Mouse (Mus musculus): ENCODE measurements at regions not wholly inside any gene's neighbourhood (a gene's known extent, or its start where the extent isn't known, plus 50 kb on each side); places are given as distances from the start of the nearest gene placed in this dataset.

GRCm38 (mm10) chr13:92911660-92912284 lies 67.2 kb downstream of the Mtx3 start:
- no peak for DNase-seq (ENCODE audit: low read depth, low spot score)

DNA sequence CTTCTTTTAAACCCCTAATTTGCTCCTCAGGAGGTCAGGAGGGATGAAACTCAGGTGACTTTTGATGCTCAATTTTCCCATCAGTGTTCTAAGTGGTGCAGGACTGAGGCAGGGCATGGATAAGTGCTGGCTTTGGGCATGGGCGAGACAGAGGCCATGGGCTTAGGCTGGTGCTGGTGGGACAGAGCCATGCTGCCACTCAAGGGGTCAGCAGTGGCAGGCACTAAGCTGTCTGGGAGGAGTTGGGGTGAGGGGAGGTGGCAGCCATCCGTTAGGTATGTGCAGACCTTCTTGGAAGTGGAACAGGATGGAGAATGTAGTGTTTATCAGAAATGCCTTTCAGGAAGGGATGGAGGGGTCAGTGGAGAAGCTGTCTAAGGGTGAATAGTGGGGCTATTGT lies 68.1 kb downstream of the Mtx3 start:
- DNase-seq (ENCODE audit: low read depth, low spot score), result no peak

GRCm38 (mm10) chr13:92914631-92915030 lies 70.1 kb downstream of the Mtx3 start:
- DNase-seq (ENCODE audit: low read depth, low spot score), result no peak

GRCm38 (mm10) chr13:92915221-92915839 lies 70.8 kb downstream of the Mtx3 start:
- no peak for DNase-seq (ENCODE audit: low read depth, low spot score)

- DNase-seq (ENCODE audit: low read depth, low spot score), result no peak
Observed at GRCm38 (mm10) chr13:92915948-92916710, 71.6 kb downstream of the Mtx3 start.

DNA sequence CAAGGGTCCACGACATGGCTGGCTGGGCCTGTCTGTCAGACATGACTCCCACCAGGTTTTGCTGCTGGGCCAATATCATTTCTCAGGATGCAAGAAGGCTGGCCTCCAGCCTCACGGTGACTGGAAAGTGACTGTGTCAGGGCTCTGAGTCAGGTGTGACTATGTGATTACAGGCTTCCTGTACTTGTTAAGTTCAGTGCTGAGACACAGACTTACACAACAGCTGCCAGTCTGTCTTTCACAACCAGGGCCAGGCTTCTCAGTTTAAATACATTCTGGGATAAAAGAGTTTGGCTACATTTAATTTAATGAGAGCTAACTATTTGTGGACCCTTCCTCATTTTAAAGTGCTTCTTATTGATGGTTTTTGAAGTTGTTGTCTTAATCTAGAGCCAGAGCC lies 75.3 kb downstream of the Mtx3 start:
- DNase-seq (ENCODE audit: low read depth, low spot score), result no peak

DNA sequence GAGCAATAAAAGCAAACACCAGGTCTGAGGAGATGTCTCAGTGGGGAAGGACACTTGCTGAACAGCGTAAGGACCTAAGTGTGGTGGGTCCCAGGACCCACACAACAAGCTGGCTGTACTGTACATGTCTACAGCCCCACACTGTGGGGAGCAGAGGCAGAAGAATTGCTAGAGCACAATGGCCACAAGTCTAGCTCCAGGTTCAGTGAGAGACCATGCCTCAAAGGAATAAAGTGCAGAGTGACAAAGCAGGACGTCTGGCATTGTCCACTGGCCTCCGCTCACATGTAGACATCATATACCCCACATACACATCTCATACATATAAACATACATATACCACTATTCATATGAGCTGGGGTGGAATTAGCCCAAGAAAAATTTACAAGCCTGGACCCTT lies 77.4 kb downstream of the Mtx3 start:
- no peak for DNase-seq (ENCODE audit: low read depth, low spot score)

DNA sequence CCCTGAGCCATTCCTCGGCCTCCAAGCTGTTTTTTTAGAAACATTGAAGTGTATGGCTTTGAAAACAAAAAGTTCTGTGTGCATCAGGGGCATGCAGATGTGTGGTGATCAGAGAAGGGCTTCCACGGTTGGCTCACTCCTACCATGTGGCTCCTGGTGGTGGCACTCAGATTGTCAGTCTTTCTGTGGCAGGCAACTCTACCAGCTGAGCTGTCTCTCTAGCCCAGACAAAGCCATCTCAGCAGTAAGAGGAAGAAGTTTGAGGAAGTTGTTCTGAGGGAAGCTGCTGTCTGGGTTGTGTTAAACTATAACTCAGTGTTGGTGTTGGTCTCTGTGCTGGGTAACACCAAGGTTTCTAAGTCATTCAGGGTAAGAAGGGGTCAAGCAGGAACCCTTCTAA lies 78.9 kb downstream of the Mtx3 start:
- DNase-seq (ENCODE audit: low read depth, low spot score), result no peak

DNA sequence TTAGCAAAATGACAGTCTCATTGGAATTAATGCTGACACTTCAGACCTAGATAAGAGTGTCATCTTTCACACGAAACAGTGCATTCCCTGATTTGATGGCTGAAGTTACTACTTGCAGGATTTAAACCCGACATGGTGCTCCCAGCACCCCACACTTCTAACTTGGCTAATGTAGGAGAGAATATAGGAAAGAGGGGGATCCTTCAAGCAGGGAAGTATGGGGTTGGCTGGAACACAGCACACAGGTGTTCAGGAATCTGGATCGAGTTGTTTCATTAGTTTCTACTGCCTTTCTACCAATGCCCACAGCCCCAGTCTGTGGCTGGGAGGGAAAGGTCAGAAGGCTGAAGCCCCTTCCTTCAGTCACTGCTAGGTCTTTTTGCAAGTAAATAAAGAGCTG lies 79.5 kb downstream of the Mtx3 start:
- no peak for DNase-seq (ENCODE audit: low read depth, low spot score)

DNA sequence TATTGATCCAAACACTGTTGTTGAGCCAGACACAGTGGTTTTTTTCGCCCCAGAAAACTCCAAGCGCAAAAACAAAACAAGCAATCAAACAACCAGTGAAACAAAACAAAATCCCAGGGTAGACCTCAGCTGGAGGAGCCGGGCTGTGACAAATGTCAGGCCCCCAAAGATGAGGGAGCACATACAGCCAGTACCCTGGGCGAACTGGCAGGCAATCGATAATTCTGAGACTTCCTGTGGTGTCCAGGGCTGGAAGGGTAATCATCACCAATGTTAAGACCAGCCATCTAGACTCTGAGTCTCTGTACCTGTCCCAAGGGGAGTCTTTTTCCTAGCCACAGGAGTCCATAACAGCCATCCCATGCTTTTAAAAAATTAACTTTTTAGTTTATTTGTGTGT lies 80.6 kb downstream of the Mtx3 start:
- DNase-seq (ENCODE audit: low read depth, low spot score), result no peak

DNA sequence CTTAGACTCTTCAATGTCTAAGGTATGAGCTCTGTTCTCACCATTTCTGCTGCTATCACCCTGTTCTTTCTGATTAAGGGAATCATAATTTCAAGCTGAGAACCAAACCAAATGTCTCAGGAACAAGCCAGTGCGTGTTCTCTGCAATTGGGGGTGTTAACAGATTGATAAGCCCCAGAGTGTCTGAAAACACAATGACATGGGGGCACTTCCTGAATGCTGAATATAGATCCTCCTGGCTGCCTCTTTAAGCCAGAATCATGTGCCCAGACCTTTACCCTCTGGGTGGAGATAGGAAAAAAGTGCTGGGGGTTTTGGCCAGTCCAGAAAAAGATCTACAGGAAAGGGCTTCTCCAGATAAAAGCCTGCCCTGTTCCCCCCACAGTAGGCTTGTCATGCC lies 84.0 kb downstream of the Mtx3 start:
- DNase-seq (ENCODE audit: low read depth, low spot score), result no peak

GRCm38 (mm10) chr13:92931696-92932095 lies 87.1 kb downstream of the Mtx3 start:
- peak; percentile 53 for DNase-seq (ENCODE audit: low read depth, low spot score)

GRCm38 (mm10) chr13:92939032-92939431 lies 94.5 kb downstream of the Mtx3 start:
- no peak for DNase-seq (ENCODE audit: low read depth, low spot score)

GRCm38 (mm10) chr13:92940610-92941009 lies 96.0 kb downstream of the Mtx3 start:
- DNase-seq (ENCODE audit: low read depth, low spot score), result no peak

GRCm38 (mm10) chr13:92948560-92948959 lies 104.0 kb downstream of the Mtx3 start:
- no peak for DNase-seq (ENCODE audit: low read depth, low spot score)

- DNase-seq (ENCODE audit: low read depth, low spot score), result no peak
Observed at GRCm38 (mm10) chr13:92960031-92960430, 115.5 kb downstream of the Mtx3 start.

DNA sequence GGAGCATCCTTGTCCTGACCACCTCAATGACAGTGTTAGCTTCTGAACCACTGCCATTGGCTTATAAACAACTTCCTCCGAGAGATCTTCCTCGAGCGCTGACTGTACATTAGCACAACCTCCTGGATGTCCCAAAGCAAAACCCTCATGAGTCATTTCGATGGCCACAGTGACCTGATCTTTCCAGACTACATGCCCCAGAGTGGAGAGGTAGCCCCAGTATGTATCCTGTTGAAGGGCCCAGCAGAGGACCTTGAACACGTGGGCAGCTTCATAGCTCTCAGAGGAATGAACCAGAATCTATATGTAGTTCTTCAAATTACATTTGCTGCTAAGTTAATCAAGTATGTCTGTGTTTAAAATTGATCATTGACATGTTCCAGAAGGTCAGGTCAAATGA lies 118.1 kb downstream of the Mtx3 start:
- DNase-seq (ENCODE audit: low read depth, low spot score), result no peak

DNA sequence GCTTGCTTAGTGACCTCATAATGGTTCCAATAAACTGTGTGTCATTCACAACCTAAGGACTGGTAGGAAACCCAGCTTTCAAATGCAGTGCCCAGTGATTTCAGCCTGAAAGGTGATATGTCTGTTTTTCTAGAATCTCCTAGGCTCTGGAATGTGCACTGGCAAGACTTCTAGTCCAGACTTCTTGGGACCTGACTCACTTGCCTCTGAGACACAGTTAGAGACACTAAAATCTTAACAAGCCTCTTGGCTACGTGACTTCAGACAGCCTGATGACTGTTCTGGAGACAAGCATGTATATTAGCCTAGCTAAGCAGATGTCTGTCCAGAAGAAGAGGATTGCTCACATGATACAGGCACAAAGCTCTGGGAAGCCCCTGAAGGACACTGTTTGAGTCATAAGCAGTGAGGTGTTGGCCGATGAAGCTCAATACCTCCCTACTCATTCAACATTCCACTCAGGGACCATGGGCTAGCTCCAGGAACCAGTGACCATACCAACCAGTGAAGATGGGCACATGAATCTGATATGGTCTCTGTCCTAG lies 118.9 kb downstream of the Mtx3 start:
- DNase-seq (ENCODE audit: low read depth, low spot score), result no peak

- no peak for DNase-seq (ENCODE audit: low read depth, low spot score)
Observed at GRCm38 (mm10) chr13:92964213-92964743, 119.7 kb downstream of the Mtx3 start.

- DNase-seq (ENCODE audit: low read depth, low spot score), result no peak
Observed at GRCm38 (mm10) chr13:92967025-92967610, 122.6 kb downstream of the Mtx3 start.

DNA sequence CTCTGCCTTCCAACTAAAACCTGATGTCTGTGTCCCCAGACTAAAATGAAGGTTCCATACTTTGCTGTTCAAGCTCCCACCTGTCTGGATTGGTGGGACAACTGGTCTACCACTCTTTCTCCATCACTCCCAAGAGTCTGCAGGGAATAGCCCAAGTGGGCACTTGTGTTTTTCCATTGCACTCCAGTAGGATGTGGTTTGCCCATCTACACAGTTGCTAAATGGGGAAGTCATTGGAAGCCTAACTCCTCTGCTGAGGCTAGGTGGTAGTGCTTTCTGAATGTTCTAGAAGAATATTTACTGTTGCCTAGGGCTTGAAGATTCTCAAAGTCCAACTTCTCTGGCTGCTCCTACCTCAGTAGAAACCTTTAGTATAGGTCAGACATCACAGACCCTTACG lies 125.0 kb downstream of the Mtx3 start:
- DNase-seq (ENCODE audit: low read depth, low spot score), result no peak

DNA sequence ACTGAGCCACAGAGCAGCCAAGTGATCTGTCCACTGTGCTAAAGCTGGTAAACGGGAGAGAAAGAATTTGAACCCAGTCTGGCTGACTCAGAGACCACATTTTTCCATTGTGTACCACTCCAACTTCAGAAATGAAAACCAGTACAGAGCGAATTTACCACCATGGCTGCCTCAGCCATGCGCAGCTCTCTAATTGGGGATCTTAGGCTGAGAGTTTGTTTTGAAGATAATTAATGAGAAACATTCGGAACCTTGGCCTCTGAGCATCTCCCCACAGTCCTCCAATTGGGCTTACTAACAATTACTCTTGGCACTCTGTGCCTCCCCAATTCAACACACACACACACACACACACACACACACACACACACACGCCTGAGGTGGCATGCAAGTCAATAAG lies 128.3 kb downstream of the Mtx3 start:
- no peak for DNase-seq (ENCODE audit: low read depth, low spot score)
